Comparison of ENCODE assay signal across 29 mouse cellular contexts in genomic region chr3:28585750-28586465, GRCm38 (mm10).
A peak's percentile ranks its signal among the peaks of the same experiment; 100 is the strongest.
DNase-seq lines count a peak whose midpoint lies in the region; ATAC-seq and TF ChIP-seq lines count a peak whose summit lies in the region.
"Had no signal": no experiment of that assay in that cellular context is flagged by ENCODE, and none has a peak within 500 bp of the region (broad histone marks: within the 10 kb centered on the region; RNA-seq: fewer than 3 reads in every experiment).

No protein-coding gene starts in this region.

- no peak overlapping the region for H3K4me2 ChIP-seq in intestine, embryonic 15.5 days (replicated peaks)
- no peak overlapping the region for H3K4me2 ChIP-seq in intestine, postnatal 0 days (replicated peaks; ENCODE audit: low read depth)
- no peak overlapping the region for H3K4me2 ChIP-seq in hindbrain, embryonic 14.5 days (replicated peaks)
- H3K4me2 ChIP-seq: embryonic facial prominence, embryonic 13.5 days; embryonic facial prominence, embryonic 15.5 days; forebrain, embryonic 12.5 days had no signal

- H3K36me3 ChIP-seq in intestine, embryonic 15.5 days = no peaks in the 10 kb centered on the region
- H3K36me3 ChIP-seq in intestine, postnatal 0 days (ENCODE audit: control insufficient read depth, insufficient read depth) = no peaks in the 10 kb centered on the region
- peaks cover 3% of the 10 kb centered on the region for H3K36me3 ChIP-seq in small intestine, adult 2 months (ENCODE audit: control insufficient read depth, insufficient read depth, low read length)
- H3K36me3 ChIP-seq in hindbrain, embryonic 14.5 days (replicated peaks; ENCODE audit: control insufficient read depth, insufficient read depth) = peaks cover 36% of the 10 kb centered on the region
- H3K36me3 ChIP-seq: embryonic facial prominence, embryonic 13.5 days; embryonic facial prominence, embryonic 15.5 days; forebrain, embryonic 10.5 days; forebrain, embryonic 12.5 days; G1E had no signal

- ATAC-seq in intestine, embryonic 15.5 days = peak; percentile 44
- ATAC-seq in intestine, postnatal 0 days = peak; percentile 89
- no peak for ATAC-seq in hindbrain, embryonic 14.5 days (ENCODE audit: low FRiP score)
- ATAC-seq: activated CD4-positive, CD25-positive, alpha-beta regulatory T cell, adult 4 months; CD4-positive, CD25-positive, alpha-beta regulatory T cell, adult 4 months; forebrain, embryonic 14.5 days; forebrain, embryonic 16.5 days; Patski had no signal

- WGBS in intestine, embryonic 15.5 days = 80% methylated on average over 9 of the region's 9 CpGs
- WGBS in intestine, postnatal 0 days = 56% methylated on average over 9 of the region's 9 CpGs
- WGBS in small intestine, adult 2 months = 31% methylated on average over 9 of the region's 9 CpGs
- 85% methylated on average over 9 of the region's 9 CpGs for WGBS in hindbrain, embryonic 14.5 days

- no peaks in the 10 kb centered on the region for H3K9me3 ChIP-seq in intestine, embryonic 15.5 days
- H3K9me3 ChIP-seq in intestine, postnatal 0 days (ENCODE audit: control insufficient read depth) = 0 out of 2 replicates have a peak, but pooled peaks cover 3% of the 10 kb centered on the region
- no peaks in the 10 kb centered on the region for H3K9me3 ChIP-seq in hindbrain, embryonic 14.5 days (ENCODE audit: control insufficient read depth, low read length)
- H3K9me3 ChIP-seq: embryonic facial prominence, embryonic 13.5 days; embryonic facial prominence, embryonic 15.5 days; forebrain, embryonic 10.5 days; forebrain, embryonic 12.5 days; G1E had no signal

- H3K9ac ChIP-seq in intestine, embryonic 15.5 days = no peak overlapping the region
- H3K9ac ChIP-seq in intestine, postnatal 0 days (ENCODE audit: low read depth, low read length) = no peak overlapping the region
- H3K9ac ChIP-seq in hindbrain, embryonic 14.5 days = no peak overlapping the region
- H3K9ac ChIP-seq: embryonic facial prominence, embryonic 13.5 days; embryonic facial prominence, embryonic 15.5 days; forebrain, embryonic 12.5 days had no signal

- H3K27me3 ChIP-seq in intestine, embryonic 15.5 days (replicated peaks) = no peaks in the 10 kb centered on the region
- H3K27me3 ChIP-seq in intestine, postnatal 0 days (replicated peaks; ENCODE audit: control insufficient read depth, insufficient read depth, low read length) = no peaks in the 10 kb centered on the region
- H3K27me3 ChIP-seq in small intestine, adult 2 months (ENCODE audit: control insufficient read depth, insufficient read depth, low read length) = no peaks in the 10 kb centered on the region
- H3K27me3 ChIP-seq in hindbrain, embryonic 14.5 days (ENCODE audit: control insufficient read depth, insufficient read depth, low read length) = no peaks in the 10 kb centered on the region
- H3K27me3 ChIP-seq: CH12.LX; embryonic facial prominence, embryonic 13.5 days; embryonic facial prominence, embryonic 15.5 days; forebrain, embryonic 12.5 days; Patski had no signal

- TF ChIP-seq POLR2A in small intestine, adult 2 months (IDR thresholded peaks at IDR 0.05; ENCODE audit: low read depth, low read length) = no peak

- peak; percentile 43 for DNase-seq in heart, adult 11 months
- DNase-seq in heart, postnatal 4 days = no peak
- DNase-seq in cerebellum, postnatal 25 days = no peak
- DNase-seq in hindbrain, embryonic 14.5 days (ENCODE audit: low spot score) = no peak
- DNase-seq in adrenal gland, postnatal 10 days = no peak
- DNase-seq: adrenal gland, adult 8-10 months; adrenal gland, postnatal 25 days; B cell, adult 2 months; cerebellum, adult 11 months; cerebellum, adult 18-20 months; cerebellum, adult 8-10 months; cerebellum, adult 9-11 months; cerebellum, postnatal 36 days; embryo, embryonic 11 days had no signal

- no peak for TF ChIP-seq CTCF in intestine, postnatal 0 days (IDR thresholded peaks at IDR 0.05; ENCODE audit: low read depth)
- TF ChIP-seq CTCF in small intestine, adult 2 months (IDR thresholded peaks at IDR 0.05; ENCODE audit: extremely low read depth, insufficient read length, insufficient replicate concordance, low read depth, low read length) = no peak

- no peak overlapping the region for H3K4me3 ChIP-seq in intestine, embryonic 15.5 days (replicated peaks)
- H3K4me3 ChIP-seq in intestine, postnatal 0 days (ENCODE audit: low read depth, low read length) = no peak overlapping the region
- no peak overlapping the region for H3K4me3 ChIP-seq in small intestine, adult 2 months (ENCODE audit: low read depth, low read length)
- H3K4me3 ChIP-seq in hindbrain, embryonic 14.5 days (replicated peaks; ENCODE audit: low read length) = no peak overlapping the region
- H3K4me3 ChIP-seq: embryonic facial prominence, embryonic 13.5 days; embryonic facial prominence, embryonic 15.5 days; erythroblast, embryonic 14.5 days; forebrain, embryonic 10.5 days; forebrain, embryonic 12.5 days had no signal

- no peak overlapping the region for H3K27ac ChIP-seq in intestine, embryonic 15.5 days
- peak overlapping the region; percentile 88 for H3K27ac ChIP-seq in intestine, postnatal 0 days (ENCODE audit: low read depth, low read length)
- H3K27ac ChIP-seq in small intestine, adult 2 months (ENCODE audit: insufficient read depth, low read depth, low read length) = peak overlapping the region; percentile 98
- no peak overlapping the region for H3K27ac ChIP-seq in hindbrain, embryonic 14.5 days
- H3K27ac ChIP-seq: embryonic facial prominence, embryonic 13.5 days; embryonic facial prominence, embryonic 15.5 days; forebrain, embryonic 10.5 days; forebrain, embryonic 12.5 days had no signal

- H3K4me1 ChIP-seq in intestine, embryonic 15.5 days (replicated peaks) = no peaks in the 10 kb centered on the region
- peaks cover 3% of the 10 kb centered on the region; the same call in 1 of the 2 replicates for H3K4me1 ChIP-seq in intestine, postnatal 0 days (replicated peaks; ENCODE audit: control insufficient read depth, insufficient read depth, low read length)
- peaks cover 21% of the 10 kb centered on the region; the same call in 1 of the 2 replicates for H3K4me1 ChIP-seq in small intestine, adult 2 months (ENCODE audit: control insufficient read depth, insufficient read depth, insufficient read length, low read length)
- H3K4me1 ChIP-seq in hindbrain, embryonic 14.5 days (replicated peaks; ENCODE audit: control insufficient read depth, insufficient read depth, low read length) = no peaks in the 10 kb centered on the region
- H3K4me1 ChIP-seq: embryonic facial prominence, embryonic 13.5 days; embryonic facial prominence, embryonic 15.5 days; forebrain, embryonic 10.5 days; forebrain, embryonic 12.5 days had no signal

Comparison
In these comparisons a context has a peak if more than half of its experiments do, and no peak if none do; other contexts are left out.
1. H3K27ac ChIP-seq: peak in intestine, postnatal 0 days (single experiment) and small intestine, adult 2 months (single experiment); none in intestine, embryonic 15.5 days (single experiment) and hindbrain, embryonic 14.5 days (single experiment).